Mouse (Mus musculus) small intestine, adult 2 months (tissue): Measurements from ENCODE around the gene Adcyap1r1.

Experiments used
- CTCF ChIP-seq: fragments of 200-500 bp; IDR thresholded peaks from 2 replicates; pipeline ENCODE4 v1.5.1; 2012; ENCODE audit warnings: low read depth, mild to moderate bottlenecking, control low read depth, inconsistent platforms, low read length, moderate library complexity, mixed read lengths; ENCODE audit not compliant: insufficient replicate concordance, insufficient read length; ENCODE audit errors: extremely low read depth
- POLR2A ChIP-seq: fragments of 200-500 bp; IDR thresholded peaks from 2 replicates; pipeline ENCODE4 v1.6.1; 2012; ENCODE audit warnings: low read depth, mild to moderate bottlenecking, control low read depth, inconsistent platforms, low read length, moderate library complexity

DNA sequence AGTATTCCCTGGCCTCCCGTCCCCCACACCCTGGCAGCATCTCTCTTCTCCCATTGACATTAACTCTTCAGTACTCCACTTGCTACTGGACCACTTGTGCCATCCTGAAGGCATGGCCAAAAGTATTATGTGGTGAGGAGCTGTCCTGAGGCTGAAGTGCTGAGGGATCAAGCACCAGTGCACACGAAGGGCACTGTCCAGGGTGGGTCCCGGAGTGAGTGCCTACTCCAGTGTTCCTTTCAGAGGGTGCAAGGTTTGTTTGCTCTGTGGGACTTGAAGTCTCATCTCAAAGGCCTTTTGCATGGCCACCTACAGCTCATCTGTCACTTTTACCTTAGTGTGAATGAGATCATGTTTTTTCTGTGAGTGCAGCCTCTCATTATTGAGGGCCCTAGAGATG lies 31.4 kb upstream of the Adcyap1r1 start:
- no peak for TF ChIP-seq CTCF
- no peak for TF ChIP-seq POLR2A
